Mouse (Mus musculus) embryonic facial prominence, embryonic 11.5 days (tissue): ENCODE measurements at regions not wholly inside any gene's neighbourhood (a gene's known extent, or its start where the extent isn't known, plus 50 kb on each side); places are given as distances from the start of the nearest gene placed in this dataset.
A peak's percentile ranks its signal among the peaks of the same experiment; 100 is the strongest.

Experiments
- ATAC-seq: fragments of 200-750 bp; cut with Nextera tagmentation; replicated peaks from 2 replicates; pipeline ENCODE4 v1.8.0; 2017; ENCODE audit warnings: low read depth; ENCODE audit not compliant: insufficient number of reproducible peaks, low FRiP score, low TSS enrichment
- DNase-seq: peaks from one replicate; pipeline ENCODE4 v3.0.0-alpha.2; 2015; ENCODE audit warnings: low spot score
- H3K27ac ChIP-seq: fragments of 300-500 bp; sonication (generic); replicated peaks from 2 replicates; pipeline ENCODE4 v1.5.1; 2014; ENCODE audit warnings: mild to moderate bottlenecking, low read depth, low read length, control low read depth
- H3K27me3 ChIP-seq: fragments of 300-500 bp; sonication (generic); 2 replicates; pipeline ENCODE4 v1.6.1; 2014; ENCODE audit warnings: mild to moderate bottlenecking, low read length, moderate library complexity, mixed read lengths; ENCODE audit not compliant: control insufficient read depth, insufficient read depth
- H3K36me3 ChIP-seq: fragments of 300-500 bp; sonication (generic); replicated peaks from 2 replicates; pipeline ENCODE4 v1.6.1; 2014; ENCODE audit warnings: low read depth, mild to moderate bottlenecking, low read length, moderate library complexity, mixed read lengths; ENCODE audit not compliant: control insufficient read depth, insufficient read depth
- H3K4me1 ChIP-seq: fragments of 300-500 bp; sonication (generic); 2 replicates; pipeline ENCODE4 v1.6.1; 2014; ENCODE audit warnings: low read length, mixed read lengths; ENCODE audit not compliant: control insufficient read depth, insufficient read depth
- H3K4me2 ChIP-seq: fragments of 300-500 bp; sonication (generic); 2 replicates; pipeline ENCODE4 v1.6.1; 2014; ENCODE audit warnings: low read depth, mild to moderate bottlenecking, control low read depth, low read length, moderate library complexity
- H3K4me3 ChIP-seq: fragments of 300-500 bp; sonication (generic); 2 replicates; pipeline ENCODE4 v1.5.1; 2014; ENCODE audit warnings: low read depth, low read length, control low read depth
- H3K9ac ChIP-seq: fragments of 300-500 bp; sonication (generic); replicated peaks from 2 replicates; pipeline ENCODE4 v1.6.1; 2014; ENCODE audit warnings: mild to moderate bottlenecking, control low read depth, low read length
- H3K9me3 ChIP-seq: fragments of 300-500 bp; sonication (generic); replicated peaks from 2 replicates; pipeline ENCODE4 v1.6.1; 2016; ENCODE audit warnings: mild to moderate bottlenecking, low read length, inconsistent platforms, mixed read lengths; ENCODE audit not compliant: control insufficient read depth
- WGBS: fragments of 180-500 bp; shearing (Covaris S2); extraction: QIAGEN DNeasy Blood & Tissue Kit; methylation state at CpG from one replicate; pipeline ENCODE4 v1.1.7; 2014; 5-methylcytosine and 5-hydroxymethylcytosine counted together

DNA sequence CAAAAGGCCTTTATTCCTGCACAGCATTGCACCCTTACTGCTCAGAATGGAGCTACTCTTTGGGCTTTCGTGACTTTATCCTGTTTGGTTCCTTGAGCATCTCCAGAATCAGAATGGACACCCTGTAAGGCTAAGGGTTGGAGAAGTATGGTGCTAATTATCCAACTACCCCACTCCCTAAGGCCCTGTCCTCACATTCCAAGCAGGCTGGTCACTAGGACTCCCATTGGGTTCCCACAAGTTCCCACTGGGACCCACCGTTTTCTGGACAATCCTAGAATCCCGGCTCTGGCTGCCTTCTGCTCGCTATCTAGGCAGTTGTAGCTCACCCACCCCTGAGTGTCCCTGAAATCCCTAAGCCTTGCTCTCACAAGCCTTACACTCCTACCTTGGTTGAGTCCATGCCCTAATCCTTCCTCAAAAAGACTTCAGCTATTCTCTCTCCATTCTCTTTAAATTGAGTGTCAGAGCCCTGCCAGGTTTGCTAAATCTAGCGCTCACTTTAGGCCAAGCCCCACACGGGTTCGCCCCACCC lies 146.1 kb downstream of the Efcab1 start:
- peaks cover 4% of the 10 kb centered on the region for H3K4me1 ChIP-seq
- H3K4me2 ChIP-seq: no peak overlapping the region
- H3K27me3 ChIP-seq: no peaks in the 10 kb centered on the region
- H3K9me3 ChIP-seq: no peaks in the 10 kb centered on the region
- H3K27ac ChIP-seq: peak overlapping the region; percentile 78
- H3K4me3 ChIP-seq: no peak overlapping the region
- peak; percentile 10; the same call in 1 of the 2 replicates for ATAC-seq
- no peaks in the 10 kb centered on the region for H3K36me3 ChIP-seq
- WGBS: 9% methylated on average over 7 of the region's 7 CpGs
- no peak overlapping the region for H3K9ac ChIP-seq
- DNase-seq: no peak

DNA sequence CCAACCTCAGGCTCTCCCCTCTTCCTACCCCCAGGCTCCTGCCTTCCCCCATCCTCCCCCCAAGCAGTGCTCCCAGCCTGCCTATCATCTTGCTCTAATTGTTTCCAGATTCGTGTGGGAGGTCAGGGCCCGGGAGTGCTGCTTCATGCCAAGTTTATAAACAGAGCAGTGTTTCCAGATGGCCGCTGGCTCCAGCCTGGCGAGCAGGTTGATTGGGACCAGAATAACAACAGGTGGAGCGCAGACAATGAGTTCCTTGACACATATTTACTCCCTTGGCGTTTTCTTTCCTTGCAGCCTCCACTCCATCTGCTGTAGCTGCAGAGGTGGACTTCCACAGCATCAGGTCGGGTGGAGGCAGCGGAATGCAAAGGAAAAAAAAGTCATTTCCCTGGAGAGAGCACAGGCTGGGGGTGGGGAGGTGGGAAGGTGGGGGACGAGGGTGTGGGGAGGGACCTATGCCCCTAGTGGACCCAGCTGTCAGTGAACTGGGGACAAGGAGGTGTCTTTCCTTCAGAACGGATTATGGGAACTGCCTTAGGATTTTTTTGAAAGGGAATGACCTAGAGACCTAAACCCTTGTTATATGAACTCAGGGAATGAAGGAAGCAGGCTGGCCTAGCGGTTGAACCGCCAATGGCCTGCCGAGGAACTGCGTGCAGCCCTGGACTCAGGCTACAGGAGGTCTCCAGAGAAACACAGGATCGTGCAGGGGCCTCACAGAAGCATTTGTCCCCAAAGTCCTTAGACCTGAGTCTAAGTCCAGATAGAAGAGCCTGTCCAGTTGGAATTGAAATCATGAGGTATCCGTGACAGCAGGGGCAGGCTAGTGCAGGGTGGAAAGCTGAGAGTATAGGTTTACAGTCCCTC lies 146.8 kb downstream of the Efcab1 start:
- H3K4me3 ChIP-seq: no peak overlapping the region
- peak; percentile 94 for ATAC-seq
- H3K4me2 ChIP-seq: peak overlapping the region; percentile 31
- H3K36me3 ChIP-seq: no peaks in the 10 kb centered on the region
- DNase-seq: peak; percentile 97
- peaks cover 4% of the 10 kb centered on the region for H3K4me1 ChIP-seq
- H3K9ac ChIP-seq: peak overlapping the region; percentile 30; the same call in 1 of the 2 replicates
- 0% methylated on average over 16 of the region's 16 CpGs for WGBS
- no peaks in the 10 kb centered on the region for H3K27me3 ChIP-seq
- H3K9me3 ChIP-seq: no peaks in the 10 kb centered on the region
- H3K27ac ChIP-seq: peak overlapping the region; percentile 96

DNA sequence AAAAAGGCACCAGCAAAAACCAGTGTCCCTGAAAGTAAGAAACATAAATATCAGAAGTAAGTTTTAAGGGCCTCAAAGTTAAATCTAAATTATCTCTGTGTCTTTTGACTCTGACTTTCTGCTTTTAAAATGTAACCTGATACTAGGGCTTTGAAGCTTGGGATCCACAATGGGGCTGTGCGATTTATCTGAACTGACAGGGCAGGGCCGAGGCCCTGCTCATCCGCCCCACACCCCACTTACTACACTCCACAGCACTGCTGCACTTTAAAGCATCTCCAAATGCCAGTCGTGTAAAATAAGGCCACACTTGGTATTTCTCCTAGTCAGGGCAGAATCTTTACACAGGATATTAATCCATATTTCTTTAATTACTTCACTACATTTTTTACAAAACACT lies 147.4 kb downstream of the Efcab1 start:
- Histone ChIP-seq H3K36me3 (no peaks in the 10 kb centered on the region), H3K9ac (no peak overlapping the region), H3K27ac (peak overlapping the region; percentile 96), H3K9me3 (no peaks in the 10 kb centered on the region), H3K27me3 (no peaks in the 10 kb centered on the region), H3K4me1 (peaks cover 4% of the 10 kb centered on the region), H3K4me2 (no peak overlapping the region), H3K4me3 (no peak overlapping the region)
- ATAC-seq (peak; percentile 71), DNase-seq (peak; percentile 72)
- WGBS: under 1% methylated on average over 4 of the region's 4 CpGs

DNA sequence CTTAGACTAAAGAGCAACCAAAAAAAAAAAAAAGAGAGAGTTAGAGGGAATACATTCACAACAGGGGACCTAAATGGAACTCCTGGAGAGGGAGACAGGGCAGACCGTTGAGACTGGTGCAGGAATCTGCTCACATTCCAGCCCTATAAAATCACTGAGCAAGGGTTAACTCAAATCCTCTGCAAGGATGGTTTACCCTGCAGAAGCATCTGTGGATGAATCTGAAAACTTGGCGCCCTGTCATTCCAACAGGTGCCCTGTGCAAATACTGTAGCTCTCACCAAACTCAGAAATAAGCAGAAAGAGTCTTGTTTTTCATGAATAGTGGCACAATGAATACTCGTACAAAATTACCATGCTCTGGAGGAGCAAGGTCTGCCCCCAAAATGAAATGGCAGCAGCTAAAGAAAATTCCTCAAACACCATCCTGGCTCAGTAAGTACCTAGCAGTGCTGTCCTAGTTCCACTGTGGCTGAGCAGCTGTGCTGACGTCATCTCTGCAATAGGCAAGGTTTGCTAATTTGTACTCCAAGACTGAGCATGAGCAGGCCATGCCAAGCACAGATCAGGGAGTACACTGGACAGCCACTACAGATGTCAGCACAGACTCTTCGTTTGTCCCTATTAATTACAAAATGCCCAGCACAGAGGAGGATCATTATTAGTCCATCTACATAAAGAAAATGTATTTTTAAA lies 148.0 kb downstream of the Efcab1 start:
- Histone ChIP-seq H3K9ac (no peak overlapping the region), H3K36me3 (no peaks in the 10 kb centered on the region), H3K9me3 (no peaks in the 10 kb centered on the region), H3K4me1 (peaks cover 4% of the 10 kb centered on the region), H3K27ac (peak overlapping the region; percentile 96; the same call in 1 of the 2 replicates), H3K27me3 (no peaks in the 10 kb centered on the region), H3K4me2 (no peak overlapping the region), H3K4me3 (no peak overlapping the region)
- ATAC-seq (no peak), DNase-seq (peak; percentile 34)
- 17% methylated on average over 5 of the region's 5 CpGs for WGBS

DNA sequence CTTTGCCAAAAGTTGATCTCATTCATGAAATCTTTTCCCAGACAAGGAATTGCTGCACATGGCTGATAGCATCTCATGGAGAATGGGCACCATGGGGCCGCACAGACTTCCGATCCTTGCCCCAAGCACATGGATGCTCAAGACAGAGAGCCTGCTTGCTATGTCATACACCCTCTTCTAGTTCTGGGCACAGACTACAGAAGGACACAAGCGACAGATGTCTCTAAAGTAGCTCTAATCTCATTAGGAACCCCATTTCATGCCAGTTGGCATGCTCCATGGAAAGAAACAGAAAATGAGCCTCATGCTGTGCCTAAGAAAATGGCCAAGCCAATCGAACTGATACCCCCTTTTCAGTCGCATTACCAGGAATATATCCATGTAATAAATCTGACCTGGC lies 149.3 kb downstream of the Efcab1 start:
- Histone ChIP-seq H3K4me1 (peaks cover 4% of the 10 kb centered on the region), H3K9me3 (no peaks in the 10 kb centered on the region), H3K4me2 (no peak overlapping the region), H3K27ac (no peak overlapping the region), H3K9ac (no peak overlapping the region), H3K36me3 (no peaks in the 10 kb centered on the region), H3K4me3 (no peak overlapping the region), H3K27me3 (no peaks in the 10 kb centered on the region)
- ATAC-seq (no peak), DNase-seq (no peak)
- WGBS: 74% methylated on average over 5 of the region's 5 CpGs

DNA sequence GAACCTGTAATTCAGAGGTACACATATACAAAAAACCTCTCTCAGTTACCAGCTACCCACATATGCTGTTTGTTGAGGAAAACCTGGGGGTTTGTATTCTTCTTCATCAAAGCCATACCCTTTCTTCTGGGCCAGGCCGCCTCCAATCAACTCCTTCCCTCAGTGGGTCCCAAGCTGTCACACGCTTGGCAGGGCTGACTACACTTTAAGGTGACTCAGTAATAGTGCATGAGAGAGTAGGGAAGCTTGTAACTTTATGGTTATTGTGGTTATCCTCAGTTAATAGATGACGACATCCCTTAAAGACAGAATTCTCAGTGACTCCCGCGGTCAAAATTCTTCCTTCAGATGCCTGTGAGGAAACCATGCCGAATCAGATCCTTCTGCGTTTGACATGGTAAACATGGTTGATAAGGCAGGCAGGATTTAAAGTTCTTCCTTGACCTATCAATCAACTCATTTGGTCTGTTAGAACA lies 164.1 kb downstream of the Efcab1 start:
- no peaks in the 10 kb centered on the region for H3K36me3 ChIP-seq
- no peak for ATAC-seq

DNA sequence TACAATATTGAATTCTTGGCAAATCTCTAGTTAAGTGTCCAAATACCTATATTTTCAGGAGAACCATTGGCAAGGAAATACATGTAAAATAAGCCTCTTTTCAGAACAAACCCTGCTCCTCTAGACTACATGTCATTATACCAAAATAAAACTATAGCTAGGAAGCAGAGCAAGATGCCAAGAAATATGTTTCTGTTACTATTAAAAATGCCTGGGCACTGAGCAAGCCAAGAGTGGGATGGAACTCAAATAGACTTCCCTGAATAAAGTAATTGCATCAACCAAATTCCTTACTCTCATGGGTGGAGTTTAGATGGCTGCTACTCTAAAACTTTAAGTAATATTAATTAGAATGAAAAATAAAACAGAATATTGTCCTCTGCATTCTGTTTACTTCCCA lies 168.0 kb downstream of the Efcab1 start:
- Histone ChIP-seq H3K27me3 (no peaks in the 10 kb centered on the region), H3K9ac (no peak overlapping the region), H3K27ac (no peak overlapping the region), H3K9me3 (no peaks in the 10 kb centered on the region), H3K4me2 (no peak overlapping the region), H3K4me1 (no peaks in the 10 kb centered on the region), H3K4me3 (no peak overlapping the region), H3K36me3 (no peaks in the 10 kb centered on the region)
- DNase-seq: no peak
- ATAC-seq: no peak

More for the DNA sequence above, 164.1 kb downstream of the Efcab1 start:
- no peak overlapping the region for H3K27ac ChIP-seq
- no peak overlapping the region for H3K9ac ChIP-seq
- 91% methylated on average over 7 of the region's 7 CpGs for WGBS
- H3K4me3 ChIP-seq: no peak overlapping the region
- H3K4me1 ChIP-seq: no peaks in the 10 kb centered on the region
- no peaks in the 10 kb centered on the region for H3K27me3 ChIP-seq
- H3K9me3 ChIP-seq: no peaks in the 10 kb centered on the region
- no peak for DNase-seq
- H3K4me2 ChIP-seq: no peak overlapping the region

DNA sequence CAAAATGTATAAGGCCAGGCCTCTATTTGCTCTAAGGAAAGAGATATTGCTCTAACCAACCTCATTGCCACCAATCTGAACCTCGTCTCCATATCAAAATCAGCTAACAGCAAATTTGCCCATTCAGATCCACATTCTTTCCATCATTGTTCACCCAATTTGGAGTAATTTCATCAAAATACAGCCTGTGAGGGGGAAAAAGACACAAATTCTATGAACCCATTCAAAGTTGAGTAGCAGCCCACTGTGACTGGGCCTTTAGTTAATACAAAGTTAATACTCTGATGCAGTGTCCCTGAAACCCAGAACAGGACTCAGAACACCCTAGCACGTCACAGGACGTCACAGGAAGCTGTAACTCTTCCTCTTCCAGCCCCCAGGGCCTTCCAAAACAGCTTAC lies 177.3 kb downstream of the Efcab1 start:
- 0 out of 2 replicates have a peak, but pooled peaks have one; percentile 41 for ATAC-seq
- Histone ChIP-seq H3K4me3 (no peak overlapping the region), H3K27ac (peak overlapping the region; percentile 87), H3K9ac (no peak overlapping the region), H3K36me3 (no peaks in the 10 kb centered on the region), H3K4me1 (peaks cover 5% of the 10 kb centered on the region), H3K4me2 (no peak overlapping the region), H3K27me3 (no peaks in the 10 kb centered on the region), H3K9me3 (no peaks in the 10 kb centered on the region)
- DNase-seq: no peak
- WGBS: 29% methylated on average over 3 of the region's 3 CpGs
